Mouse (Mus musculus): ENCODE results near the gene Gtf2f2. TPM values are rescaled to one million over a fixed set of nuclear protein-coding genes. Genes with fewer than 3 reads are reported as not detected.

The Gtf2f2 gene
- polyA plus RNA-seq, 1 experiment, result 3.2 TPM

GRCm38 (mm10) chr14:75881856-75882255 is 128.8 kb downstream of the Gtf2f2 start:
- TF ChIP-seq CTCF (conservative IDR thresholded peaks at IDR 0.05; ENCODE audit: insufficient read depth, insufficient read length, low read depth, low read length), result no peak
- no peak for TF ChIP-seq POLR2A (IDR thresholded peaks at IDR 0.05; ENCODE audit: low read depth, low read length)
- peak; percentile 53 for DNase-seq
- WGBS, result 33% methylated on average over 4 of the region's 4 CpGs
- Histone ChIP-seq H3K27me3 (replicated peaks; ENCODE audit: control insufficient read depth, insufficient read depth, low read length) (no peaks in the 10 kb centered on the region), H3K27ac (ENCODE audit: insufficient read depth, low read depth, low read length) (no peak overlapping the region), H3K4me3 (ENCODE audit: insufficient read depth, low read depth, low read length) (no peak overlapping the region), H3K36me3 (ENCODE audit: control insufficient read depth, insufficient read depth, low read length) (no peaks in the 10 kb centered on the region), H3K4me1 (ENCODE audit: control insufficient read depth, insufficient read depth, low read length) (peaks cover 4% of the 10 kb centered on the region; the same call in 1 of the 2 replicates)

GRCm38 (mm10) chr14:75878980-75879379 is 131.7 kb downstream of the Gtf2f2 start:
- H3K36me3 ChIP-seq (ENCODE audit: control insufficient read depth, insufficient read depth, low read length), result no peaks in the 10 kb centered on the region

GRCm38 (mm10) chr14:75877297-75877696 is 133.4 kb downstream of the Gtf2f2 start:
- DNase-seq, result no peak
- TF ChIP-seq POLR2A (IDR thresholded peaks at IDR 0.05; ENCODE audit: low read depth, low read length), result no peak
- TF ChIP-seq CTCF (conservative IDR thresholded peaks at IDR 0.05; ENCODE audit: insufficient read depth, insufficient read length, low read depth, low read length), result no peak
- 55% methylated on average over 3 of the region's 3 CpGs for WGBS
- H3K27ac ChIP-seq (ENCODE audit: insufficient read depth, low read depth, low read length), result no peak overlapping the region
- no peak overlapping the region for H3K4me3 ChIP-seq (ENCODE audit: insufficient read depth, low read depth, low read length)
- no peaks in the 10 kb centered on the region for H3K27me3 ChIP-seq (replicated peaks; ENCODE audit: control insufficient read depth, insufficient read depth, low read length)
- no peaks in the 10 kb centered on the region for H3K36me3 ChIP-seq (ENCODE audit: control insufficient read depth, insufficient read depth, low read length)
- peaks cover 3% of the 10 kb centered on the region; the same call in 1 of the 2 replicates for H3K4me1 ChIP-seq (ENCODE audit: control insufficient read depth, insufficient read depth, low read length)

More at GRCm38 (mm10) chr14:75878980-75879379, 131.7 kb downstream of the Gtf2f2 start:
- WGBS, result 27% methylated on average over 8 of the region's 8 CpGs
- DNase-seq, result no peak
- H3K4me1 ChIP-seq (ENCODE audit: control insufficient read depth, insufficient read depth, low read length), result peaks cover 4% of the 10 kb centered on the region; the same call in 1 of the 2 replicates
- no peaks in the 10 kb centered on the region for H3K27me3 ChIP-seq (replicated peaks; ENCODE audit: control insufficient read depth, insufficient read depth, low read length)
- TF ChIP-seq POLR2A (IDR thresholded peaks at IDR 0.05; ENCODE audit: low read depth, low read length) (no peak), CTCF (conservative IDR thresholded peaks at IDR 0.05; ENCODE audit: insufficient read depth, insufficient read length, low read depth, low read length) (no peak)
- no peak overlapping the region for H3K4me3 ChIP-seq (ENCODE audit: insufficient read depth, low read depth, low read length)
- H3K27ac ChIP-seq (ENCODE audit: insufficient read depth, low read depth, low read length), result no peak overlapping the region

GRCm38 (mm10) chr14:75876320-75877043 is 134.2 kb downstream of the Gtf2f2 start:
- peak; percentile 85 for DNase-seq
- no peaks in the 10 kb centered on the region for H3K27me3 ChIP-seq (replicated peaks; ENCODE audit: control insufficient read depth, insufficient read depth, low read length)
- H3K4me3 ChIP-seq (ENCODE audit: insufficient read depth, low read depth, low read length), result no peak overlapping the region
- no peaks in the 10 kb centered on the region for H3K4me1 ChIP-seq (ENCODE audit: control insufficient read depth, insufficient read depth, low read length)
- WGBS, result 12% methylated on average over 21 of the region's 21 CpGs
- H3K36me3 ChIP-seq (ENCODE audit: control insufficient read depth, insufficient read depth, low read length), result no peaks in the 10 kb centered on the region
- H3K27ac ChIP-seq (ENCODE audit: insufficient read depth, low read depth, low read length), result no peak overlapping the region
- TF ChIP-seq CTCF (conservative IDR thresholded peaks at IDR 0.05; ENCODE audit: insufficient read depth, insufficient read length, low read depth, low read length) (peak; percentile 84), POLR2A (IDR thresholded peaks at IDR 0.05; ENCODE audit: low read depth, low read length) (no peak)

DNA sequence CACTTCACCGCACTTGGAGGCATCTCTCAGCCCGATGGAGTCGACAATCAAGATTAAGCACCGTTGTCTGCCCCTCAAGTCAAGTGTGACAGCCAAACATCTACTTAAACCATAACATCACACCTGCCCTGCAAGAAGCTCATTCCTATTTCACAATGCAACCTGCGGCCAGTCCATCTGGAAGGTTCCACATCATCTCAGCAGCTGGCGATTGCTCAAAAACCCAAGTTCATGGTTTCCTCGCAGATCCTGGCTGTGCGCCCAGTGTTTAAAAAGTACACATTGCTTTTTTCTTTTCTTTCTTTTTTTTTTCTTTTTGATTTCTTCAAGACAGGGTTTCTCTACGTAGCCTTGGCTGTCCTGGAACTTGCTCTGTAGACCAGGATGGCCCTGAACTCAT is 137.1 kb downstream of the Gtf2f2 start:
- no peaks in the 10 kb centered on the region for H3K27me3 ChIP-seq (replicated peaks; ENCODE audit: control insufficient read depth, insufficient read depth, low read length)
- peaks cover 4% of the 10 kb centered on the region for H3K4me1 ChIP-seq (ENCODE audit: control insufficient read depth, insufficient read depth, low read length)
- no peak overlapping the region for H3K27ac ChIP-seq (ENCODE audit: insufficient read depth, low read depth, low read length)
- no peak overlapping the region for H3K4me3 ChIP-seq (ENCODE audit: insufficient read depth, low read depth, low read length)
- no peaks in the 10 kb centered on the region for H3K36me3 ChIP-seq (ENCODE audit: control insufficient read depth, insufficient read depth, low read length)
- WGBS, result 33% methylated on average over 9 of the region's 9 CpGs
- DNase-seq, result peak; percentile 79
- no peak for TF ChIP-seq POLR2A (IDR thresholded peaks at IDR 0.05; ENCODE audit: low read depth, low read length)
- no peak for TF ChIP-seq CTCF (conservative IDR thresholded peaks at IDR 0.05; ENCODE audit: insufficient read depth, insufficient read length, low read depth, low read length)

DNA sequence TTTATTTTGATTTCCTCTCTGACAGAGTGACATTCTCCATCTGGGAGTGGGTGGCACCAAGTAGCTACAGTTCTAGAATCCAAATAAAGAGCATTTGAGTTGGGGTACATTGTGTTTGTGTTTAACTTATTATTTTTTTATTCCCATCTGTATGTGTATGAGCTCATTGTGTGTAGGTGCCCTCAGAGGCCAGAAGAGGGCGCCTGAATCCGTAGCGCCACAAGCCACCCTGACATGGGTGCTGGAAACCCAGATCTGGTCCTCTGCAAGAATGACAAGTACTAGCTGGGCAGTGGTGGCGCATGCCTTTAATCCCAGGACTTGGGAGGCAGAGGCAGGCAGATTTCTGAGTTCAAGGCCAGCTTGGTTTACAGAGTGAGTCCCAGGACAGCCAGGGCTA is 138.9 kb downstream of the Gtf2f2 start:
- H3K36me3 ChIP-seq (ENCODE audit: control insufficient read depth, insufficient read depth, low read length), result no peaks in the 10 kb centered on the region
- H3K4me1 ChIP-seq (ENCODE audit: control insufficient read depth, insufficient read depth, low read length), result peaks cover 6% of the 10 kb centered on the region
- H3K27me3 ChIP-seq (replicated peaks; ENCODE audit: control insufficient read depth, insufficient read depth, low read length), result no peaks in the 10 kb centered on the region
- no peak overlapping the region for H3K4me3 ChIP-seq (ENCODE audit: insufficient read depth, low read depth, low read length)
- WGBS, result 95% methylated on average over 4 of the region's 4 CpGs
- no peak for DNase-seq
- TF ChIP-seq POLR2A (IDR thresholded peaks at IDR 0.05; ENCODE audit: low read depth, low read length), result no peak
- no peak for TF ChIP-seq CTCF (conservative IDR thresholded peaks at IDR 0.05; ENCODE audit: insufficient read depth, insufficient read length, low read depth, low read length)
- no peak overlapping the region for H3K27ac ChIP-seq (ENCODE audit: insufficient read depth, low read depth, low read length)

DNA sequence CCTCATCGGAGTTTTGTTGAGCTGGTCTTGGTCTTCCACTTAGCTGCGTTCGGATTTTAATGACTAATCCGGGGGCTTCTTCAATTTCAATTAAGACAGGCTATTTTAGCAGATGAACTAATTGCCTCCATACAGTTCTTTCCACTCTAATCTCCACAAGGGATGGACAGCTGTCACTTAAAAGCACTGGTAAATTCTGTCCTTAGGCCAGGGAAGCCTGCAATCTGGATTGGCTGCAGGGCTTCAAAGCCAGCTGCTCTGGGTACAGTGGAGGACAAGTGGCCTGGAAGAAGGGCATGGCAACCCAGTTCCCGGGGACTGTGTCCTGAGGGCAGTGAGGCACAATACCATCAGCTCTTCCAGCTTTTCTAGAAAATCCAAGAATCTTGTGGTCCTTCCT is 139.6 kb downstream of the Gtf2f2 start:
- TF ChIP-seq POLR2A (IDR thresholded peaks at IDR 0.05; ENCODE audit: low read depth, low read length) (no peak), CTCF (conservative IDR thresholded peaks at IDR 0.05; ENCODE audit: insufficient read depth, insufficient read length, low read depth, low read length) (no peak)
- Histone ChIP-seq H3K27ac (ENCODE audit: insufficient read depth, low read depth, low read length) (no peak overlapping the region), H3K4me3 (ENCODE audit: insufficient read depth, low read depth, low read length) (no peak overlapping the region), H3K36me3 (ENCODE audit: control insufficient read depth, insufficient read depth, low read length) (no peaks in the 10 kb centered on the region), H3K4me1 (ENCODE audit: control insufficient read depth, insufficient read depth, low read length) (peaks cover 6% of the 10 kb centered on the region), H3K27me3 (replicated peaks; ENCODE audit: control insufficient read depth, insufficient read depth, low read length) (no peaks in the 10 kb centered on the region)
- no peak for DNase-seq
- 13% methylated on average over 4 of the region's 5 CpGs for WGBS

All from kidney, adult 2 months (tissue).